Mouse (Mus musculus) left cerebral cortex, postnatal 10 days (tissue): ENCODE data around the gene Clp1. TPM values are rescaled to one million over a fixed set of nuclear protein-coding genes. Genes with fewer than 3 reads are reported as not detected.

Experiments used
- DNase-seq, 2 experiments: peaks; one replicate each; pipeline ENCODE4 v3.0.0; 2021 to 2022; ENCODE audit warnings: low spot score in 2 of 2, mixed read lengths in 1 of 2; ENCODE audit errors: extremely low spot score in 1 of 2
- intact Hi-C: fragments of 180-260 bp; cut with DNase I; formaldehyde crosslinking; loops from one replicate; pipeline ENCODE4 v1.15.1; 2025
- microRNA-seq: library from miRNA; unstranded; fragments of <30 nt; microRNA quantifications from one replicate; pipeline ENCODE4 v1.2.0, GENCODE M21; 2022
- total RNA-seq, 2 experiments: library from RNA; stranded (reverse); gene quantifications; 2 replicates each; pipeline ENCODE4 v1.2.3; 2021

Gene Clp1
- total RNA-seq, 2 experiments from 2014 or later: 8.0 to 8.3 TPM

DNA sequence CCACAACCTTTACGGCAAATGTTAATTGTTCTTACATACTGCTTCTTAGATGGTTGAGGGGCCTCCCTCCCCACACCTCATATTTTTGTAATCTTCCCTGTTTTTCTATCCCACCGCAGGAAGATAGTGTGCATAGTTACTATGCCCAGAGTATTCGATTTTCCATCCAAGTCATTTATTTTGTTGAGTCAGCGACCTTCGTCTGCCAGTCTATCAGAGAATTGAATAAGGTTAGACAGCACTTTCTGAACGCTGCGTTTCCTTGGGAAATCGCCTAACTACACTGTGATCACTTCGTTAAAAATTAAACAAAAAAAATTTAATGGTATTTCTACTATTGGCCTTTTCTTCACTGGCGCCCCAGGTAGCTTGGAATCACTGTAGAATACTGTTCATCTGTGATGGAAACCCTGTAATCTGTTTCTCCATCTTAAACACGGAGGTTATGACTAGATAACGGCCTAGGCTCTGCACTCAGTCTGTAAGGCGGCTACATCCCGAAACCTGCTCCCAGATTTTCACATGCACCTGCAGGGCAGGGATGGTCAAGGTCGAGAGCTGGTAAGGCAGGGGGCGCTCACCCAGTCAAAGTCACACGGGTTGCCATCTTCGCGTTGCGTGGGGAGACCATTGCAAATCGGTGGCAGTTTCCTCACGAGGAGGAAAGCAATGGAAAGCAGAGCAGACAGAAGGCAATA, 49.7 kb downstream of the Clp1 start:
- intact Hi-C loops: no loop called here

More for the DNA sequence above, 49.7 kb downstream of the Clp1 start:
- DNase-seq: no peak

Small RNA genes within 50 kb of the gene (microRNA-seq; reads per million reads assigned to microRNA genes)
- 4,657 reads per million, percentile 91 among the genes with 10 or more reads in this experiment for gene Mir130a

Other genes with a start within 250 kb of the Clp1 start
- 10 to 100 TPM; 61.3 to 64.7 TPM for gene Ctnnd1, start 76.6 kb downstream of the Clp1 start, total RNA-seq
- gene Btbd18, start 68.3 kb downstream of the Clp1 start, total RNA-seq: not detected
- gene Selenoh, start 56.6 kb downstream of the Clp1 start, total RNA-seq: 10 to 100 TPM; 71.0 to 73.0 TPM
- gene Gm28635, start 49.3 kb downstream of the Clp1 start, total RNA-seq: 10 to 100 TPM in 1 of 2 experiments, 1 to 10 TPM in 1; 6.7 to 11.1 TPM
- gene Med19, start 48.9 kb downstream of the Clp1 start, total RNA-seq: 10 to 100 TPM; 36.1 to 36.8 TPM
- gene Tmx2, start 48.2 kb downstream of the Clp1 start, total RNA-seq: 100 to 1,000 TPM; 183 to 192 TPM
- 10 to 100 TPM; 37.0 to 38.4 TPM for gene Zdhhc5, start 12.2 kb downstream of the Clp1 start, total RNA-seq
- gene Ypel4, start 6.7 kb upstream of the Clp1 start, total RNA-seq: 10 to 100 TPM; 21.9 to 23.2 TPM
- 1 to 10 TPM; 3.0 to 3.6 TPM for gene Gm19426, start 16.3 kb upstream of the Clp1 start, total RNA-seq
- gene Serping1, start 48.1 kb upstream of the Clp1 start, total RNA-seq: 1 to 10 TPM; 4.7 to 6.9 TPM
- gene Ube2l6, start 71.5 kb upstream of the Clp1 start, total RNA-seq: 1 to 10 TPM; 6.5 to 6.8 TPM
- gene Smtnl1, start 95.3 kb upstream of the Clp1 start, total RNA-seq: not detected
- gene Timm10, start 99.6 kb upstream of the Clp1 start, total RNA-seq: 10 to 100 TPM; 62.8 to 66.7 TPM
- under 1 TPM; 0.34 to 0.43 TPM for gene Slc43a1, start 111.5 kb upstream of the Clp1 start, total RNA-seq
- gene Rtn4rl2, start 159.4 kb upstream of the Clp1 start, total RNA-seq: 10 to 100 TPM; 82.1 to 83.8 TPM
- gene Slc43a3, start 209.2 kb upstream of the Clp1 start, total RNA-seq: 1 to 10 TPM; 1.8 to 2.0 TPM